Mouse (Mus musculus) myocyte (in vitro differentiated cells): ENCODE data around the gene Amh.

ENCODE experiments used
- MYOD1 ChIP-seq, 3 experiments: IDR thresholded peaks; one replicate each; pipeline ENCODE4 v1.6.1; 2011; ENCODE audit warnings: control low read depth in 2 of 3, low read depth in 2 of 3, mild to moderate bottlenecking in 2 of 3, moderate library complexity in 1 of 3; ENCODE audit not compliant: insufficient read length in 2 of 3, control insufficient read depth in 1 of 3
- MYOG ChIP-seq, 3 experiments: IDR thresholded peaks; one replicate each; pipeline ENCODE4 v1.6.1; 2011; ENCODE audit warnings: control low read depth in 2 of 3, low read depth in 2 of 3, mild to moderate bottlenecking in 2 of 3; ENCODE audit not compliant: insufficient read length in 2 of 3, control insufficient read depth in 1 of 3, insufficient read depth in 1 of 3
- POLR2A ChIP-seq: IDR thresholded peaks from one replicate; pipeline ENCODE4 v1.6.1; 2011; ENCODE audit warnings: low read depth, mild to moderate bottlenecking, control low read depth, moderate library complexity; ENCODE audit not compliant: insufficient read length
- POLR2AphosphoS2 ChIP-seq: IDR thresholded peaks from one replicate; pipeline ENCODE4 v1.6.1; 2011; ENCODE audit warnings: low read depth, control low read depth; ENCODE audit not compliant: insufficient read length
- TCF12 ChIP-seq: IDR thresholded peaks from one replicate; pipeline ENCODE4 v1.6.1; 2011; ENCODE audit warnings: mild to moderate bottlenecking, control low read depth; ENCODE audit not compliant: poor library complexity, insufficient read depth, severe bottlenecking
- USF1 ChIP-seq: IDR thresholded peaks from one replicate; pipeline ENCODE4 v1.6.1; 2011; ENCODE audit warnings: low read depth, mild to moderate bottlenecking, control low read depth, moderate library complexity

- no peak for TF ChIP-seq POLR2AphosphoS2
- no peak for TF ChIP-seq POLR2A
- TF ChIP-seq MYOG (IDR thresholded peaks at IDR 0.05; ENCODE audit: control insufficient read depth in 1 of 3, insufficient read depth in 1 of 3, insufficient read length in 2 of 3, low read depth in 2 of 3): no peak
- TF ChIP-seq USF1: no peak
- TF ChIP-seq MYOD1 (IDR thresholded peaks at IDR 0.05; ENCODE audit: control insufficient read depth in 1 of 3, insufficient read length in 2 of 3, low read depth in 2 of 3): no peak
- TF ChIP-seq TCF12: no peak
These were observed at the start of gene Amh for GRCm38 (mm10) chr10:80804916-80805315.
